10 mouse cellular contexts compared by ENCODE assay signal in genomic region chr6:113934692-113935091, GRCm38 (mm10).
DNase-seq lines count a peak whose midpoint lies in the region; ATAC-seq lines count a peak whose summit lies in the region.
"Had no signal": no experiment of that assay in that cellular context is flagged by ENCODE, and none has a peak within 500 bp of the region (broad histone marks: within the 10 kb centered on the region; RNA-seq: fewer than 3 reads in every experiment).

No protein-coding gene starts in this region.

- no peak overlapping the region for H3K4me2 ChIP-seq in midbrain, embryonic 13.5 days (replicated peaks)
- H3K4me2 ChIP-seq in hindbrain, embryonic 12.5 days (replicated peaks) = no peak overlapping the region
- H3K4me2 ChIP-seq: embryonic facial prominence, embryonic 13.5 days; midbrain, embryonic 12.5 days had no signal

- peaks cover 54% of the 10 kb centered on the region for H3K4me1 ChIP-seq in midbrain, embryonic 10.5 days
- H3K4me1 ChIP-seq in midbrain, embryonic 13.5 days (replicated peaks) = peaks cover 31% of the 10 kb centered on the region
- peaks cover 27% of the 10 kb centered on the region for H3K4me1 ChIP-seq in hindbrain, embryonic 12.5 days
- H3K4me1 ChIP-seq: embryonic facial prominence, embryonic 13.5 days had no signal

- no peak for ATAC-seq in midbrain, embryonic 13.5 days
- ATAC-seq in granulocyte monocyte progenitor cell, adult 5-6 weeks (replicated peaks; ENCODE audit: poor library complexity, severe bottlenecking) = peak; percentile 74
- no peak for ATAC-seq in hindbrain, embryonic 12.5 days (ENCODE audit: low FRiP score)

- intact Hi-C loops in left cerebral cortex, postnatal 25 days (cut with DNase I) = loop anchor here (2.0 to 5.0 kb wide), 2 partner anchors 77 to 100 kb away; no protein-coding TSS in a partner anchor

- H3K4me3 ChIP-seq in midbrain, embryonic 10.5 days = no peak overlapping the region
- no peak overlapping the region for H3K4me3 ChIP-seq in midbrain, embryonic 13.5 days (replicated peaks)
- no peak overlapping the region for H3K4me3 ChIP-seq in hindbrain, embryonic 12.5 days
- H3K4me3 ChIP-seq: embryonic facial prominence, embryonic 13.5 days; limb, embryonic 10.5 days; midbrain, embryonic 12.5 days had no signal

- H3K36me3 ChIP-seq in midbrain, embryonic 10.5 days = no peaks in the 10 kb centered on the region
- no peaks in the 10 kb centered on the region for H3K36me3 ChIP-seq in midbrain, embryonic 13.5 days
- no peaks in the 10 kb centered on the region for H3K36me3 ChIP-seq in hindbrain, embryonic 12.5 days
- H3K36me3 ChIP-seq: embryonic facial prominence, embryonic 13.5 days; limb, embryonic 10.5 days; midbrain, embryonic 12.5 days had no signal

- H3K27me3 ChIP-seq in midbrain, embryonic 10.5 days (ENCODE audit: low read depth, poor library complexity, severe bottlenecking) = peaks cover 58% of the 10 kb centered on the region
- peaks cover 35% of the 10 kb centered on the region for H3K27me3 ChIP-seq in midbrain, embryonic 13.5 days
- H3K27me3 ChIP-seq in hindbrain, embryonic 12.5 days = no peaks in the 10 kb centered on the region
- H3K27me3 ChIP-seq: embryonic facial prominence, embryonic 13.5 days had no signal

- WGBS in midbrain, embryonic 10.5 days = 79% methylated on average over 8 of the region's 8 CpGs
- 78% methylated on average over 8 of the region's 8 CpGs for WGBS in midbrain, embryonic 13.5 days
- WGBS in hindbrain, embryonic 12.5 days = 71% methylated on average over 7 of the region's 8 CpGs

- H3K27ac ChIP-seq in midbrain, embryonic 10.5 days (replicated peaks) = peak overlapping the region; percentile 42; the same call in 1 of the 2 replicates
- H3K27ac ChIP-seq in midbrain, embryonic 13.5 days = no peak overlapping the region
- no peak overlapping the region for H3K27ac ChIP-seq in hindbrain, embryonic 12.5 days
- H3K27ac ChIP-seq: embryonic facial prominence, embryonic 13.5 days; limb, embryonic 10.5 days; midbrain, embryonic 12.5 days had no signal

- no peaks in the 10 kb centered on the region for H3K9me3 ChIP-seq in midbrain, embryonic 10.5 days (replicated peaks)
- no peaks in the 10 kb centered on the region for H3K9me3 ChIP-seq in midbrain, embryonic 13.5 days
- no peaks in the 10 kb centered on the region for H3K9me3 ChIP-seq in hindbrain, embryonic 12.5 days (replicated peaks)
- H3K9me3 ChIP-seq: embryonic facial prominence, embryonic 13.5 days; limb, embryonic 10.5 days; midbrain, embryonic 12.5 days had no signal

- H3K9ac ChIP-seq in midbrain, embryonic 13.5 days (replicated peaks) = no peak overlapping the region
- no peak overlapping the region for H3K9ac ChIP-seq in hindbrain, embryonic 12.5 days
- H3K9ac ChIP-seq: embryonic facial prominence, embryonic 13.5 days; midbrain, embryonic 12.5 days had no signal

- no peak for DNase-seq in midbrain, embryonic 10.5 days (ENCODE audit: low spot score)
- DNase-seq in left cerebral cortex, postnatal 25 days (ENCODE audit: low spot score in 2 of 2) = peak; percentile 87 to 99
- DNase-seq in right cerebral cortex, postnatal 36 days (ENCODE audit: low spot score in 2 of 2) = peak; percentile 96
- DNase-seq in thymus, postnatal 0 days (ENCODE audit: low spot score) = no peak

Comparison
In these comparisons a context has a peak if more than half of its experiments do, and no peak if none do; other contexts are left out.
1. DNase-seq: peak in left cerebral cortex, postnatal 25 days (2 of 2) and right cerebral cortex, postnatal 36 days (2 of 2); none in midbrain, embryonic 10.5 days (single experiment) and thymus, postnatal 0 days (single experiment).